Mouse (Mus musculus): ENCODE measurements at regions not wholly inside any gene's neighbourhood (a gene's known extent, or its start where the extent isn't known, plus 50 kb on each side); places are given as distances from the start of the nearest gene placed in this dataset.

DNA sequence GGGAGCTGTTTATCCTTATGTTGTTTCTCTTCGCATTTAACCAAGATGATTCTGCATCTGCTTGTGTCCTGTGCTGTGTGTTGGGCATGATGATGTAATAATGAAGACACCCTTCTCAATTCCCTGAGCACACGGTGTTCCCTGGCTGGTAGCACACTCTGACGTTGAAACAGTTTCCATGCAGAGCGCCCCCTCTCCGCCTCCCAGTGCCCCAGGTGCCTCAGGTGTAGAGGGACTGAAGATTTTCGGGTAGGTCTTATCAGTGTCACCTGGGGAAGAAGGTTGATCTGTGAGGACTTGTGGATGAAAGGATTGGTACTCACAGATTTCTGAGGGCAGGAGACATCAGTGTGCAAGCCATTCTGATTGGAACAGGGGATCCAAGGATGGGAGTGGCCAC is 1167.7 kb upstream of the Gulo start:
- no peak for TF ChIP-seq CTCF (IDR thresholded peaks at IDR 0.05; ENCODE audit: insufficient read depth, low read depth, low read length)
- TF ChIP-seq POLR2A (IDR thresholded peaks at IDR 0.05; ENCODE audit: insufficient read depth, low read depth, low read length), result no peak
